Mouse (Mus musculus): ENCODE data around the gene Pim2. TPM values are rescaled to one million over a fixed set of nuclear protein-coding genes. Genes with fewer than 3 reads are reported as not detected.
A peak's percentile ranks its signal among the peaks of the same experiment; 100 is the strongest.
"Not testable (repeated sequence)": the region's sequence is repeated elsewhere in the genome, so short reads cannot be mapped to it uniquely, and the experiment has no call there.

Pim2 gene
- total RNA-seq, 2 experiments from 2014 or later = 49.5 to 52.9 TPM

GRCm38 (mm10) chrX:7904441-7904840 is 26.4 kb downstream of the Pim2 start:
- no peak for DNase-seq (ENCODE audit: low spot score in 2 of 2)

- DNase-seq (ENCODE audit: low spot score in 2 of 2) = no peak
Measured at GRCm38 (mm10) chrX:7907735-7908134, 29.7 kb downstream of the Pim2 start, which contains the start of gene Gm10491. Gene Gm10491 (minus strand): TSS chrX:7907835.

- DNase-seq (ENCODE audit: low spot score in 2 of 2) = not testable (repeated sequence)
Measured at GRCm38 (mm10) chrX:7909242-7909641, 31.2 kb downstream of the Pim2 start, which contains the start of gene Gm10490. Gene Gm10490 (plus strand): TSS chrX:7909542.

- no peak for DNase-seq (ENCODE audit: low spot score in 2 of 2)
Measured at GRCm38 (mm10) chrX:7910473-7910872, 32.4 kb downstream of the Pim2 start.

GRCm38 (mm10) chrX:7915669-7916068 is 37.6 kb downstream of the Pim2 start:
- DNase-seq (ENCODE audit: low spot score in 2 of 2) = not testable (repeated sequence)

GRCm38 (mm10) chrX:7917960-7918359 is 39.9 kb downstream of the Pim2 start:
- not testable (repeated sequence) for DNase-seq (ENCODE audit: low spot score in 2 of 2)

- DNase-seq (ENCODE audit: low spot score in 2 of 2) = peak; percentile 43 to 46
Measured at GRCm38 (mm10) chrX:7919601-7920383, 41.7 kb downstream of the Pim2 start, which contains the start of gene Pcsk1n. Gene Pcsk1n (plus strand): TSS chrX:7919822.

GRCm38 (mm10) chrX:7922032-7922431 is 44.0 kb downstream of the Pim2 start:
- peak in 1 of 2 experiments; percentile 13 for DNase-seq (ENCODE audit: low spot score in 2 of 2)

- no peak for DNase-seq (ENCODE audit: low spot score in 2 of 2)
Measured at GRCm38 (mm10) chrX:7926266-7926665, 48.2 kb downstream of the Pim2 start.

- no peak for DNase-seq (ENCODE audit: low spot score in 2 of 2)
Measured at GRCm38 (mm10) chrX:7927116-7927515, 49.1 kb downstream of the Pim2 start.

- DNase-seq (ENCODE audit: low spot score in 2 of 2) = no peak
Measured at GRCm38 (mm10) chrX:7928270-7928790, 50.3 kb downstream of the Pim2 start, which contains the start of gene Eras. Gene Eras (minus strand): TSS chrX:7928607.

Other genes with a start within 250 kb of the Pim2 start
- gene Syp, start 239.8 kb upstream of the Pim2 start, total RNA-seq (2021) = 1,000 to 10,000 TPM; 1,889 to 1,992 TPM
- gene Prickle3, start 221.0 kb upstream of the Pim2 start, total RNA-seq (2021) = 1 to 10 TPM; 1.9 to 2.5 TPM
- 10 to 100 TPM in 1 of 2 experiments, 1 to 10 TPM in 1; 8.8 to 11.1 TPM for gene Plp2, start 206.9 kb upstream of the Pim2 start, total RNA-seq (2021)
- gene Magix, start 197.0 kb upstream of the Pim2 start, total RNA-seq (2021) = under 1 TPM; 0.19 to 0.44 TPM
- gene Gpkow, start 181.1 kb upstream of the Pim2 start, total RNA-seq (2021) = 10 to 100 TPM; 33.8 to 34.2 TPM
- 10 to 100 TPM; 55.8 to 56.1 TPM for gene Wdr45, start 163.9 kb upstream of the Pim2 start, total RNA-seq (2021)
- 1 to 10 TPM in 1 of 2 experiments, not detected in 1; 1.6 TPM for gene Gm45208, start 156.0 kb upstream of the Pim2 start, total RNA-seq (2021)
- 10 to 100 TPM; 96.0 to 98.1 TPM for gene Praf2, start 149.8 kb upstream of the Pim2 start, total RNA-seq (2021)
- 10 to 100 TPM; 26.7 to 29.7 TPM for gene Ccdc120, start 127.4 kb upstream of the Pim2 start, total RNA-seq (2021)
- 10 to 100 TPM; 34.2 to 35.2 TPM for gene Tfe3, start 115.7 kb upstream of the Pim2 start, total RNA-seq (2021)
- gene Gripap1, start 88.5 kb upstream of the Pim2 start, total RNA-seq (2021) = 100 to 1,000 TPM in 1 of 2 experiments, 10 to 100 TPM in 1; 99.1 to 103 TPM
- 1 to 10 TPM; 8.4 to 9.6 TPM for gene Kcnd1, start 56.0 kb upstream of the Pim2 start, total RNA-seq (2021)
- 10 to 100 TPM; 81.4 to 83.2 TPM for gene Otud5, start 36.9 kb upstream of the Pim2 start, total RNA-seq (2021)
- gene Slc35a2, start 5.8 kb downstream of the Pim2 start, total RNA-seq (2021) = 10 to 100 TPM; 34.5 to 38.2 TPM
- 10 to 100 TPM; 91.8 to 98.4 TPM for gene Pqbp1, start 21.0 kb downstream of the Pim2 start, total RNA-seq (2021)
- gene Timm17b, start 21.1 kb downstream of the Pim2 start, total RNA-seq (2021) = 10 to 100 TPM; 22.8 to 27.1 TPM
- not detected for gene Gm10491, start 29.6 kb downstream of the Pim2 start, total RNA-seq (2021)
- not detected for gene Gm10490, start 31.3 kb downstream of the Pim2 start, total RNA-seq (2021)
- 100 to 1,000 TPM; 480 to 519 TPM for gene Pcsk1n, start 41.6 kb downstream of the Pim2 start, total RNA-seq (2021)
- gene Eras, start 50.3 kb downstream of the Pim2 start, total RNA-seq (2021) = not detected
- 10 to 100 TPM; 47.5 to 48.4 TPM for gene Hdac6, start 69.6 kb downstream of the Pim2 start, total RNA-seq (2021)
- not detected for gene Gata1, start 99.8 kb downstream of the Pim2 start, total RNA-seq (2021)
- under 1 TPM in 1 of 2 experiments, not detected in 1; 0.79 TPM for gene Glod5, start 140.2 kb downstream of the Pim2 start, total RNA-seq (2021)
- gene Suv39h1, start 196.5 kb downstream of the Pim2 start, total RNA-seq (2021) = 10 to 100 TPM; 21.1 to 30.2 TPM
- 1 to 10 TPM; 1.3 to 1.5 TPM for gene Was, start 212.2 kb downstream of the Pim2 start, total RNA-seq (2021)

Data from left cerebral cortex, adult 18-20 months (tissue).